Mouse (Mus musculus): ENCODE measurements around the gene Gfra1.

The Gfra1 gene

DNA sequence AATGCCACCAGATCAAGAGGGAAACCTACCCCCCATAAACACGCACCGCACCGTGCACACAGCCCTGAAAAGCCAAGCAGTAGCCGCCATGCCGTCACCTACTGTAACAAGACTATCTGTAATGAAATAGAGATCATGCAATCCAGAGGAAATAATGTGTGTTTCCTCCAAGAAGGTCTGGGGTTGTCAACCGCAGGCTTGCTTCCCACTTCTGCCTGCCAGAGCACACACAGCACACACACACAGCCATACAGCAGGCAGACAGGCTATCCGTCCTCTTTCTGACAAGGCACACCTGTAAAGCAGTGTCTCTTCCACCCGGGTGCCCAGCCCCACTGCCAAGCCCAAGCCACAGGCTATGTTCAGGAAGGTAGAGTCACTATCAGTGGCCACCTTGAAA lies 66.2 kb downstream of the Gfra1 start:
- no peak for DNase-seq

DNA sequence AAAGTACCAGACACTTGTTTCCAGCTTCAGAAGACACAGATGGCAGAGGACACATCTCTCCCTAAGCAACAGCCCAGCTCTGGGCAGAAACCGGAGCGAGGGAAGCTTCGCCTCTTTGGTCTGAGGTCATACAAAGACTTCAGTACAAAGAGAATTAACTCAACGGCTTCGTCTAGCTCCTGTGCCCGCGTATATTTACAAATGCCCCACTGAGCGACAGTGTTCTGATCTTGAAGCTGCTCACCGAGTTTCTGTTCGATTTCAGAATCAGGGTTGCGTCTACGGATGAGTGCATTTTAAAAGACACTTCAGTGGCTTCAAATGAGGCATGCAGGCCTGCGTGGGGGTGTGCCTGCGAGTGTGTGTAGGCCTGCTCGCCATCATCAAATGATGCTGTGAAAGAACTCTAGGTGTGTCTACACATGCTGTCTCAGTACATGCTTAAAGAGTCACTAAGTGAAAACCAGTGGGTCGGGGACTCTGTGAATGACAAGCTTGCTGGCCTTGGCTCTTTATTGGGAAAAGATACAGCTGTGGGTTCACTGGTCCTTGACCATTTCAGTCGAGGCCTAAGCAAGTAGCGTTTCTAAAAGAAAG lies 66.8 kb downstream of the Gfra1 start:
- no peak for DNase-seq

DNA sequence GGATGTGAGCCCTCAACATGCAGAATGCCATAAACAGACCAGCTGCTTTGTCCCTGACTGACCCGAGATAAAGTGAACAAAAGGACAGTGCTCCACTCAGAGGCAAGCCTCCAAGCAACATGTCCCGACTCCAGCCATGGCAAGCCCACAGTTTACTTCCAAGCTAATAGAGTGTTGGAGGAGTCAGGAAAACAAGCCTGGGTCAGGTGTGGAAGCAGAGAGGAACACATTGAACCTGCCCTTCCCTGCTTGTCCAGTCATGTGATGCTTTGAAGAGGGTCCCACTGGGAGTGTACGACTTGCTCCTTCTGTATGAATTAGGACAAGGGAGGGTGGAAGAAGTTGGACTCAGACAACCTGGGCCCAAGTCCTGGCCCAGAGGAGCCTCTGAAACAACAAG lies 72.4 kb downstream of the Gfra1 start:
- no peak for DNase-seq

DNA sequence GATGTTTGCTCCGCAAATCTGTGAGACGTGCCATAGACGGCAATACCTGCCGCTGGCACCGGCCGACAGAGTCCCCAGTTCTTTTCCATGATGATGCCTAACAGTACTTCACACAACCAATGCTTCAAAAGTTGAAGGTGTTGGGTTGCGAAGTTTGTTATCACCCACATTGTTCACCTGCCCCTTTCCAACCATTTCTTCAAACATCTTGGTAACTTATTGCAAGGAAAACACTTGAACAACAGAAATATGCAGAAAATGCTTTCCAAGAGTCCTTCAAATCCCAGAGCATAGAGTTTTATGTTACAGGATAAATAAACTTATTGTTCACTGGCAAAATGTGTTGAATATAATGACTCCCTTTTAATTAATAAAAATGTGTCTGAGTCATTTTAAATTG lies 73.2 kb downstream of the Gfra1 start:
- DNase-seq = no peak

DNA sequence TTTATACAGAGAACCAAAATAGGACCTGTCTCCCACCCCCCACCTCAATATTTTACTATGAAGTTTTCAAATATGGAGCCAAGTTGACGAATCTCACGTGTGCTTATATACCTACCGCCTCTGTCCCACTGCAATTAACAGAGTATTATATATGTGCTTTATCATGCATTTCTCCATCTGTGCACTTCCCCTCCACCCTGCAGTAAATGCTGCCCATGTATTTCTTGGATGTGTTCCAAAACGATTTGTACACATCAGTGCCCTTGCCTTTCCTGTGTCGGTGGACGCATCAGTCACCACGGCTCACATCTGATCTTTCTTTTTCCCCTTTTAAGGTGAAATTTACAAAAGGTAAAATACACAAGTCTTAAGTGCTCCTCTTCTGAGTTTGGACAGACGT lies 77.7 kb downstream of the Gfra1 start:
- DNase-seq = no peak

DNA sequence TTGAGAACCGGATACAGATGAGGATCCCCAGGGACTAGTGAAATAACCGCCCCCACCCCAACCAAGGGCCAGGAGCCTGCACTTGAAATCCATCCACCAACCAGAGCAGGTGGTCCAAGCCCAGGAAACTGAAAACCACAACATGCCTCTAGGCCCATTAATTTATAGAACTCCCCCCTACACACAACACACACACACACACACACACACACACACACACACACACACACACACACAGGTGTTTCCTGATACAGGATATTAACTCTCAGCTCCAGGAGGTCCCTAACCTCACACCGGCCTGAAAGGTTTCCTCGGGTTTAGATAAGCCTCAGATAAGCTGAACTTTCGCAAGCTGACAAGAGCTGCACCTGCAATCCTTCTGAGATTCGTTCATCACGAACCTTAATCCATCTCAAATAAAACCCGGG lies 79.0 kb downstream of the Gfra1 start:
- DNase-seq = peak; percentile 39

DNA sequence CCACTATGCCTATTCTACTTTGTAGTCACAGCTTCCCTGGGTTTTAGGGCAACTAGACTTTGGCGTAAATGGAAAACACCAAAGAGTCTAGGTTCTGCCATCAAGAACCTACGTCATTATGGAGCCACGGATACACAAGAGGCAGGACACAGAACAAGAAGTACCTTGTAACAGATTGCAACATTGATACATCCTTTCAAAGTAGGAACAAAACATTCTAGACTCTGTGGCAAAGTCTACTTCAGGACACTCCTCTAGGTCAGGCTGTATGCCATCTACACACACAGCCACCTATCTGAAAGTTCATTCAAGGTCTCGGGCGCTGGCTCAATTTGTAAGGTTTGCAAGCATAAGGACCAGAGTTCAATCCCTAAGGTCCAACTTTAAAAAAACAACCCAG lies 81.1 kb downstream of the Gfra1 start:
- no peak for DNase-seq

DNA sequence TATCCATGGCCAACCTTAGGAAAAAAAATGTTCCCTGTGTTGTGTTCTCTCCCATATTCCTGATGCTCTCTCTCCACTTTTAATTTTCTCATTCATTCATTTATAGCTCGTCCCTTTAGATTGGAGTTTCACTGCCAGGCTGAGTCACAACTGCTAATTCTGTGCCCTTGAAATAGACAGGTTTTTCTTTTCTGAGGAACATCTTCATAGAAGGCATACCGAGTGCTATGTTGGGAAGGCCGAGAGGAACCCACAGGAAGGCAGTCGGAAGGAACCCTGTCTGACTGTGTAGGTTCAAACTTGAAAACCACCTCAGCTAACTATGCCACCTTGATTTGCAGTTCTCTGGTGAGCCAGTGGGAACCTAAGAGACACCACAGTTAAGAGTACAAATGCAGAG lies 81.6 kb downstream of the Gfra1 start:
- no peak for DNase-seq

DNA sequence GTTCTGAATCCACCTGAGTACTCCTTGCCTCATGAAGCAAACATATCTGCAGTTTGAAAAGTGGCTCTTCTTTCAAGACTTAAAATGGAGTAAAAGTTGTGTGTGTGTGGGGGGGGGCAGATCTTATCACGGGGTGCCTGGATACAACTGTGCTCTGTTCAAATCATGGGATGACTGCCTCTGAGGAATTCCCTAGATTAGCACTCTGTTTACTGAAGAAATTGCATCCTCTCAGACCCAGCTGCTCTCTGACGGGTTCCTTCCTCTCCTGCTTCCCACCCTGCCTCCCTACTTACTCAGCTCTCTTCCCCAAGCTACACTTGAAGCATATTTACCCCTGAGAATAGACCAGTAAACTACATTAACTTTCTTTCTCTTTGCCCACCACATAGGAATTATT lies 87.2 kb downstream of the Gfra1 start:
- no peak for DNase-seq

DNA sequence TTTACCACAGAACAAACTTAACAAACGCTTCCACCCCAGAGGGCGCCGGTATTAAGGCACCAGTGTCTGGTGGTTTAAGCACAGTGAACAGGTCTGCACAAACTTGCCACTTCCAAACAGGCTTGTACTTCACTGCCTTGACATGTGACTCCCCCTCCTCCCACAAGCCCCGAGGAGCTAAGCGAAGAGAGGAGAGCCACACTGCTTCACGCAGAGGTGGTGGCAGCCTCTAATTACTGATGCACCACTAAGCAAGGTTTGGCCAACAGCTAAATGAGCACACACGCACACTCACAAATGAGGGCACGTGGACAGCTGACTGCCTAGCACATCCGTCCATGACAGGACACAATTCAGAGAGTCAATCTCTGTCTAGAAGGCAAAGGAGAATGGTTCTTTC lies 91.0 kb downstream of the Gfra1 start:
- no peak for DNase-seq

DNA sequence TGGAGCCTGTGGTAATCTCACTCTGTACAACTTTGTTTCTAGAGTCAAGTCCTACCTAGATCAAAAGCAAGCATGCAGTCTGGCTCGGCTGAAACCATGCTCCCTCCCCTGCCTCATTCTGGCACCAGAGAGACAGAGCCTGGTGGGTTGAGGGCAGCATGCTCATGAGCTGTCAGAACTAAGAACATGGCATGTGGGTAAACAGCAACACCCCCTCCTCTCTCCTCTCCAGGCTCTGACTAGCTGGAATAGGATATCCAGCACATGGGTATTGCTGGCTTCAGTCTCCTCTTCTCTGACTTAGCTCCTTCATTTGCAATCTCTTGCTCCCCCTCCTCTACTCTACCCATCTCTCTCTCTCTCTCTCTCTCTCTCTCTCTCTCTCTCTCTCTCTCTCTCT lies 94.7 kb downstream of the Gfra1 start:
- DNase-seq = no peak

DNA sequence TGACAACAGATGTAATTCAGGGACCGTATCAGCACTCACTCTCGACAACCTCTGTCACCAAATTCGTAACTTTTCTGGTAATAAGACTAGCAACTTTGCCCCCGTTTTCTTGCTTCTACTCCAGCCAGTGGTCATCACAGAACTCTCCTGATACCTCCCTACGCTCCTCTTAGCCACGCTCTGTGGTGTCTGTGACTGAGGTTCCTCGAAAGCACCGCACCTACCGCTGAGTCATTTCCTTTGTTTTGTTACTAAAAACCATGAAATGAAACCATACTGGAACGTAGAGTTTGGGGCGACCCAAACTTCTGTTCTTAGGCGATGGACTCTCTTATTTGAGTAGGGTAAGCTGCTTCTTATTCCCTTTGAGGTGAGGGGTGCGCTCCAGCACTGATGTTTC lies 97.6 kb downstream of the Gfra1 start:
- DNase-seq = peak; percentile 28

DNA sequence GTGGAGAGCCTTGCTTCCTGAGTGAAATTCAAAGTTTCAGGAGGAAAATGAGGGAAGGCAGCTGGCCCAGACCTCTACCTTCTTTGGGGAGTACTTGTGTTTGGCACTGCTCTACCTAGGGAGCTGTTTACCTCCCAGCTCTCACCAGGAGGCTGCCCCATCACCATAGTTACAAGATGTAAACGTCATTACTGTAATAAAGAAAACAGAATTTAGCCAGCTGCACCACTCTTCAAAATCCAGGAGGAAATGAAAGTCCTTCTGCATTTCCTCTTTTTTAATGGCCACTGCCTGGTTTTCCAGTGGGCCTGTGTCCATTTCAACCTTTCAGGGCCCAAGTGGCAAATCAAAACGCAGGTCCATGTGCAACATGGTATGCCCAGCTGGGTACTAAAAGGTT lies 101.8 kb downstream of the Gfra1 start:
- no peak for DNase-seq

DNA sequence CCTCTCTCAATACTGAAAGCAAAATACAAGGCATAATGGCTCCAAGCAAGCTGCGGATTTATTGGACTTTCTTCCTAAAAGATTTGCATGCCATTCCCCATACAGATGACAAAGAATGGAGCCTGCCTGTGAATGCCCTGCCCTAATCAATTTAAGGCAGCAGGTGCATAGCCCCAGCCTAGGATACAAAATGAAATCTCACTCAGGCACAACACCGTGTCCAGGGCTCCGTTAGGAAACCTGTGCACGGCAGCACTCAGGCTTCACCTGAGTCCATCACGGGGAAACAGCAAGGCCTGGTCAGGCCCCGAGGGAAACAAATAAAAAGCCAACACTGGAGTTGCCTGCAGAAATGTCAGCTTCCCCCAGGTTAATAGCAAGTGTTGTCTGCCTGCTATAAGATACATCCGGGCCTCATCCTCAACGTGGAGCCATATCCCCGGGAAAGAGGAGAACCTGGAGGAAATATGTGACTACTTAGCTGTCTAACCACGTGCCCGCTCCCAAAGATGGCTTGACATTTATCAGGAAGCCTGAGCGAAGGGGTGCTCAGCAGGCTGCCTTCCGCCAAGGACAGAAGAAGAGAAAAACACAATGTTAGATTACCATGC lies 102.3 kb downstream of the Gfra1 start:
- no peak for DNase-seq

DNA sequence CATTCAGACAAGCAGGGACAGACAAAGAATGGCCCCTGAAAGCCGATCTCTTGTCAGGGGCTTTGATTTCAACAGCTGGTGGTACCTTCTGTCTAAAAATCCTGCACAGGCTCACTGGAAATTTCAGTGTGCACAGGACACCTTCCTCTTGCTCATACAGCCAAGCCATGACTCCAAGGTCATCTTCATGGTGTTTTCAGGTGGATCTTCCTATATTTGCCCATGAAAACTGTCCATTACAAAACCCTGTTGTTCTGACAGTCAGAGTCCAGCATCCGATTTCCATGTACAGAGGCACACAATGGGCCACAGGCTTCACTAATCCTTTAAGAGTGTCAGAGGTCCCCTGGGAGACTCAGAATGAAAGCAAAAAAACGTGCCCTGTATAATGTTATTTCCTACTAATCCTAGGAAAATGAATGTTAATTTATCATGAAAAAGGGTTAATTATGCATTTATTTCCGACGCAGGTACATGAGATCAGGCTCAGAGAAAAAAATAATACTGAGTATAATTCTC lies 105.8 kb downstream of the Gfra1 start:
- no peak for DNase-seq

DNA sequence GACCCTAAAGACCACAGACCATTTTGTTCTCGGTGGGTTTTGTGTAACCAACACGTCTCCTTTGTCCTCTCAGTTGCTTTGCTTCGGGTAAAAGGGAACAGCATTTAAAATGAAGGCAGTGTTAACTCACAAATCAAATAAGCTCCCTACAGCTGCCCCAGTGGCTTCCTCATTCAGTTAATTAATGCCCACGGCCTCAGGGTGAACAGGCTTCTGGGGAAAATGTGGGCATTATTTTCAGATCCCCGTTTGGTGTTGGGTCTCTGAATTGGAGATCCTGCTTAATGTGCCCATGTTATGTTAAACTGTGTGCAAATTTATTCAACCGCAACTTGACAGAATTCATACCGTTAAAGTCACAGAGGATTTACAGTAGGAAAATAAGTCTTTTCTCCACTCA lies 110.6 kb downstream of the Gfra1 start:
- no peak for DNase-seq

DNA sequence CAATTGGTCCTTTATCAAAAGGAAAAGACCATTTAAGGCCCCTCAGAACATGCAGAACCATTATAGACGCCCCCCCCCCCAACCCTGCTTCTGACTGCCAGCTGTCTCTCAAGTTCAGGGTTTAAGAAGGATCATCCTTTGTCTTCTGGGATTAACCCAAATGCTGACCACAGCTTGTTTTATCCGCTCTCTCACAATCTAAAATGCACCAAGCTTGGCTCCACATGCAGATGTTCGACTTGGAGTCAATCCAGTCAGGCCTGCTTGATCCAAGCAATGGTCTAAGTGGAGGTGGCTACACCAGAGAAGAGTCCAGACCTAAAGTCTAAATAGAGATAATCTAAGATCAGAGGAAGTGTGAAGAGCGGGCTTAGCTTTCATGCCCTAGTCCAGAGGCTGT lies 114.4 kb downstream of the Gfra1 start:
- no peak for DNase-seq

DNA sequence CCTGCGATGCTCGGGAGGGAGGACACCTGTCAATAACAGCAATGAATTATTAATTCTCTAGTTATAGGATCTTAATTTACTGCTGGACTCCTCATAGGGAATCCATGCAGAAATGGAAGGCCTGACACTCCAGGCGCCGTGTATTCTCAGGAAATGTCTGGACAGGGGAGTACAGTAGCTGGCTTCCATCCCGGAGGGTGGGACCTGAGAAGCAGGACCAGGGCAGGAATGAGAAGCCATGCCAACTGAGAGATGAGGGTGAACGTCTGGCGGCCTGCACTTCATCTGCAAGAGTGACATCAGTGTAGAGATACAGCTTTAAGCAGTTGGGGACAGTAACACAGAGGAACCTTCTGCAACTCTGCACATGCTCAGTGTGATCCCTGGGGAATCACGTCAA lies 115.5 kb downstream of the Gfra1 start:
- no peak for DNase-seq

DNA sequence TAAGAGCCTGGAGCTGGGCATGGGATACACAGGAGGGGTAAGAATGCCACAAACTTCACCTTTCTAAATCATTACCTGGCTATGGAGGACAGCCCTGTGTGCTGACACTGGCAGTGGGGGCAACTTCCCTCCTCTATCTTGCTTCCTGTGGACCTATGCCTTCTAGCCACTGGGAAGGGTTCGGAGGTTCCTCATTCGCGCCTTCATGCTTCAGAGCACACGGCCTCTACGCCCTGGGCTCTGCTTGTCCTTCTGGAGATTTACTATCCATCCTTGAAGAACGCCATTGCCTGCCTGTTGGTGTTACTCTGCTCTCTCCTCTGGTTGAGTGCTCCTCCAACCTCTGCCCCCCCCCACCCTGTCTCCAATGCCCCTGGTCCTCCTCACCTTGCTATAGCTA lies 118.9 kb downstream of the Gfra1 start:
- DNase-seq = no peak

DNA sequence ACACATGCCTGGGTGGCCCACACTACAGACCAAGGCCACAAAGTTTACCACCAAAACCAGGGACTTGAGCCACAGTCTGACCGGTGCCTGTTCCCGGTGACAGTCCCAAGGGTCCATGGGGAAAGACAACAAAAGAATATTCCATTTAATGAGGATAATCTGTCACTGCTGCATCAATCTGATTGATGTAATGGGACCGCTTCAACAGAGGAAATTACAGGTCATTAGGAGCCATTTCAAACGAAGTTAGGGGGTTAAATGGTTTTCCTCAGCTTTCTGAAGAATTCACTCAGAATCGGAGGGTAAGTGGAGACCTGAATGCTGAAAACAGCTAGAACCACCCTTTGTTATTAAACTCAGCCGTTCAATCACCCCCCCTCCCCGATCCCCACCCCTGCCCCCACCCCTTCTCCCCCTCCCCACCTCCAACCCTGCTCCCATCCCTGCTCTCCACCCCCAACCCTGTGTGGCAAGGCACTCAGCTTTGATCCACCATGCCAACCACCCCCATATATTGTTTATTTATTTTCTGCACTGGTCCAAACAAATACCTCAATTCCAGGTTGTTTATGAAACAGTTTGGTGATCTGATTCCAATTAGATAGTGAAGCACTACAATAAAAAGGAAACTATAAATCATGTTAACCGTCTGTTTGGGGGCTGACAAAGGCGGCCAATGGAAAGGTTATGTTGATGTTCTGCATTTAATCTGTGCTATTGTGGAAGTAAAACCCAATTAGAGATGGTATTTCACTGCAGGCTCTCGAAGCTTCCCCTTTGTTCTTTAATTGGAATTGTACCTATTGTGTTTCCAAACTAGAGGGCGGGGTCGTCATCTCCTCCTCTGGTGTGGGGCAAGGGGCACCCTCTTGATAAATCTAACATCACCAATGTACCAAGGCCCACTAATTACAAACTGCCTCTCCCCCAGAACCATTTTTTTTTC lies 119.9 kb downstream of the Gfra1 start:
- DNase-seq = no peak

DNA sequence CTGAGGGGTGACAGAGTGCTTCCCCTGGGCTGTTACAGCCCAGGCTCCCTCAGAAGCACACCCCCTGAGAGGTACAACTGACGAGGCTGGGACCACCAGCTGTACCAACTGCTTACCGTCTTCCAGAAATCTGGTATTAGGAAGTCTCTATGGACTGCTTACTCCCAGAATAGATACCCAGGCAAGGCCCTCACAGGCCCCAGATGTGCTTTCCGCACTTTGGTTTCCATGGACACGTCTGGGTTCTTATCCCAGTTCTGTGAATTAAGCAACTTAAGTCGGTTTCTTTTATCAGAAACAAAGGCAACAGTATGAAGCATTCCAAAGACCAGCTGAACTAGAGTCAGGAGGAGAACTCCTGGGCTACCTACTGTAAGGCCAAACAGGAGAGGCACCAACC lies 126.4 kb downstream of the Gfra1 start:
- no peak for DNase-seq

DNA sequence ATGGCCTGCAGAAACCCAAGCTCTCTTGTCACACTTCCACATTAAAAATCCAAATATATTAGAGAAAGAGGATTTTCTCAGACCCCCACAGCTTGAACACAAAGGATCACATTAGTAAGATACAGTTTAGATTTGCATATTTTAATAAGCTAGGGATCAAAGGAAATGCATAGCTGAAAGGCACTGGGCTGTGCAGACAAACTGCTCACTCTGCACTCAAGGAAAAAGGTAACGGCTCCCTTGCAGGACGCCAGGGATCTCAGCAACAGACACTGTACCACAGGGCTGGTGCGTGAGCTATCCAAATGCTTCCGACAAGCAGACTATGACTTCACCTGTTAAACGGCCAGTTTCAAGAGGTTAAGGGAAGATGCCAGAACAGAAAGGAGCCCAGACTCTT lies 127.7 kb downstream of the Gfra1 start:
- DNase-seq = no peak

DNA sequence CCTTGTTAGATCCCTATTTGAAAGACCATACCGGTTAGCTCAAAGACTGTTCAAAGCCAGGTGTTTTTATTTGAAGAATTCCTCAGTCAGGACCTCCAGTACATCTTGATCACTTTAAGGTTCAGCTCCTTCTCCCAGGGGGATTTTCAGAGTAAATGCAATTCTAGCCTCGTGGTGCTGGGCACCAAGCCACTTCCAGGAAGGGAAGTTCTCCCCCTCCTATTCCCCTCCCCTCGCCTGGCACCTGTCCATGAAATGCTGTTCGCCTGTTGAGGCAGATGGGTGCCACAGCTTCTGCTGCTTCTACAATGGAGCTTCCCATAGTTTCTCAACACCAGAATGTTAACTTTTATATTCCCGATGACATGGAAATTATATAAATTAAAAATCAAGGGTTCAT lies 139.2 kb downstream of the Gfra1 start:
- no peak for DNase-seq

DNA sequence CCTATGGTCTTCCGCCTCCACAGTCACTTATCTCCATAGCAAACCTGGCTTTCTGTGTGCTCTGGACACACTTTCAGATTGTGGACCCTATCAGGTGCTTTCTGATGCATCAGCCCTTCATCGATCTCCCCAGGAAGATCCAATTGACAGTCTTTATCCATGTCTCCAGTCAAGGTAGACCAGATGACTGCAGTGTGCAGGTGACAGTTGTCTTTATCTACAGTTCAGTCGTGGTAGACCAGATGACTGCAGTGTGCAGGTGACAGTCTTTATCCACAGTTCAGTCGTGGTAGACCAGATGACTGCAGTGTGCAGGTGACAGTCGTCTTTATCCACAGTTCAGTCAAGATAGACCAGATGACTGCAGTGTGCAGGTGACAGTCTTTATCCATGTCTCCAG lies 140.0 kb downstream of the Gfra1 start:
- no peak for DNase-seq

All from thymus, postnatal 4 days (tissue).